Mouse (Mus musculus): ENCODE data around the gene Limd1. TPM values are rescaled to one million over a fixed set of nuclear protein-coding genes. Genes with fewer than 3 reads are reported as not detected.

Limd1 gene
- polyA plus RNA-seq, 1 experiment from 2014 or later, result 14.1 TPM

GRCm38 (mm10) chr9:123479876-123480252, 1.4 kb downstream of the Limd1 start:
- no peak for ATAC-seq (ENCODE audit: low FRiP score)
- H3K36me3 ChIP-seq (replicated peaks; ENCODE audit: control insufficient read depth, insufficient read depth), result no peaks in the 10 kb centered on the region
- peak overlapping the region; percentile 66 for H3K4me2 ChIP-seq (replicated peaks)
- DNase-seq (ENCODE audit: low spot score), result no peak
- WGBS, result 94% methylated on average over 8 of the region's 8 CpGs
- H3K9ac ChIP-seq, result no peak overlapping the region; the same call in 1 of the 2 replicates
- no peak overlapping the region for H3K27ac ChIP-seq
- no peaks in the 10 kb centered on the region for H3K27me3 ChIP-seq (ENCODE audit: control insufficient read depth, insufficient read depth, low read length)
- peak overlapping the region; percentile 55 for H3K4me3 ChIP-seq (replicated peaks; ENCODE audit: low read length)
- no peaks in the 10 kb centered on the region for H3K9me3 ChIP-seq (ENCODE audit: control insufficient read depth, low read length)
- H3K4me1 ChIP-seq (replicated peaks; ENCODE audit: control insufficient read depth, insufficient read depth, low read length), result peaks cover 17% of the 10 kb centered on the region

GRCm38 (mm10) chr9:123480253-123480921, 1.9 kb downstream of the Limd1 start:
- H3K4me3 ChIP-seq (replicated peaks; ENCODE audit: low read length), result no peak overlapping the region
- DNase-seq (ENCODE audit: low spot score), result no peak
- H3K27ac ChIP-seq, result no peak overlapping the region
- H3K4me2 ChIP-seq (replicated peaks), result peak overlapping the region; percentile 66
- H3K9ac ChIP-seq, result no peak overlapping the region
- H3K27me3 ChIP-seq (ENCODE audit: control insufficient read depth, insufficient read depth, low read length), result no peaks in the 10 kb centered on the region
- peaks cover 17% of the 10 kb centered on the region for H3K4me1 ChIP-seq (replicated peaks; ENCODE audit: control insufficient read depth, insufficient read depth, low read length)
- H3K9me3 ChIP-seq (ENCODE audit: control insufficient read depth, low read length), result no peaks in the 10 kb centered on the region
- WGBS, result 85% methylated on average over 18 of the region's 18 CpGs
- no peaks in the 10 kb centered on the region for H3K36me3 ChIP-seq (replicated peaks; ENCODE audit: control insufficient read depth, insufficient read depth)
- ATAC-seq (ENCODE audit: low FRiP score), result no peak

- H3K4me1 ChIP-seq (replicated peaks; ENCODE audit: control insufficient read depth, insufficient read depth, low read length), result peaks cover 17% of the 10 kb centered on the region
- no peak for DNase-seq (ENCODE audit: low spot score)
- no peak overlapping the region for H3K4me3 ChIP-seq (replicated peaks; ENCODE audit: low read length)
- no peak for ATAC-seq (ENCODE audit: low FRiP score)
- H3K4me2 ChIP-seq (replicated peaks), result peak overlapping the region; percentile 66
- H3K36me3 ChIP-seq (replicated peaks; ENCODE audit: control insufficient read depth, insufficient read depth), result no peaks in the 10 kb centered on the region
- H3K9me3 ChIP-seq (ENCODE audit: control insufficient read depth, low read length), result no peaks in the 10 kb centered on the region
- H3K27ac ChIP-seq, result no peak overlapping the region
- 80% methylated on average over 7 of the region's 7 CpGs for WGBS
- no peaks in the 10 kb centered on the region for H3K27me3 ChIP-seq (ENCODE audit: control insufficient read depth, insufficient read depth, low read length)
- H3K9ac ChIP-seq, result no peak overlapping the region
Measured at GRCm38 (mm10) chr9:123481136-123481535, 2.6 kb downstream of the Limd1 start.

GRCm38 (mm10) chr9:123483598-123483997, 5.1 kb downstream of the Limd1 start:
- H3K4me1 ChIP-seq (replicated peaks; ENCODE audit: control insufficient read depth, insufficient read depth, low read length), result peaks cover 16% of the 10 kb centered on the region
- no peak overlapping the region for H3K4me2 ChIP-seq (replicated peaks)
- ATAC-seq (ENCODE audit: low FRiP score) (no peak), DNase-seq (ENCODE audit: low spot score) (no peak)
- H3K4me3 ChIP-seq (replicated peaks; ENCODE audit: low read length), result no peak overlapping the region
- no peaks in the 10 kb centered on the region for H3K9me3 ChIP-seq (ENCODE audit: control insufficient read depth, low read length)
- H3K9ac ChIP-seq, result no peak overlapping the region
- WGBS, result 100% methylated on average over 1 of the region's 1 CpGs
- H3K36me3 ChIP-seq (replicated peaks; ENCODE audit: control insufficient read depth, insufficient read depth), result no peaks in the 10 kb centered on the region
- no peak overlapping the region for H3K27ac ChIP-seq
- H3K27me3 ChIP-seq (ENCODE audit: control insufficient read depth, insufficient read depth, low read length), result no peaks in the 10 kb centered on the region

GRCm38 (mm10) chr9:123484830-123485229, 6.3 kb downstream of the Limd1 start:
- no peaks in the 10 kb centered on the region for H3K27me3 ChIP-seq (ENCODE audit: control insufficient read depth, insufficient read depth, low read length)
- no peak overlapping the region for H3K4me2 ChIP-seq (replicated peaks)
- no peaks in the 10 kb centered on the region for H3K36me3 ChIP-seq (replicated peaks; ENCODE audit: control insufficient read depth, insufficient read depth)
- WGBS, result 96% methylated on average over 3 of the region's 3 CpGs
- H3K27ac ChIP-seq, result no peak overlapping the region
- DNase-seq (ENCODE audit: low spot score) (no peak), ATAC-seq (ENCODE audit: low FRiP score) (no peak)
- peaks cover 8% of the 10 kb centered on the region for H3K4me1 ChIP-seq (replicated peaks; ENCODE audit: control insufficient read depth, insufficient read depth, low read length)
- no peak overlapping the region for H3K9ac ChIP-seq
- no peaks in the 10 kb centered on the region for H3K9me3 ChIP-seq (ENCODE audit: control insufficient read depth, low read length)
- no peak overlapping the region for H3K4me3 ChIP-seq (replicated peaks; ENCODE audit: low read length)

GRCm38 (mm10) chr9:123485561-123485960, 7.1 kb downstream of the Limd1 start:
- no peaks in the 10 kb centered on the region for H3K27me3 ChIP-seq (ENCODE audit: control insufficient read depth, insufficient read depth, low read length)
- H3K4me1 ChIP-seq (replicated peaks; ENCODE audit: control insufficient read depth, insufficient read depth, low read length), result peaks cover 8% of the 10 kb centered on the region
- no peak for DNase-seq (ENCODE audit: low spot score)
- no peaks in the 10 kb centered on the region for H3K36me3 ChIP-seq (replicated peaks; ENCODE audit: control insufficient read depth, insufficient read depth)
- H3K4me2 ChIP-seq (replicated peaks), result no peak overlapping the region
- 89% methylated on average over 4 of the region's 4 CpGs for WGBS
- H3K27ac ChIP-seq, result no peak overlapping the region
- no peaks in the 10 kb centered on the region for H3K9me3 ChIP-seq (ENCODE audit: control insufficient read depth, low read length)
- ATAC-seq (ENCODE audit: low FRiP score), result no peak
- no peak overlapping the region for H3K9ac ChIP-seq
- no peak overlapping the region for H3K4me3 ChIP-seq (replicated peaks; ENCODE audit: low read length)

- no peaks in the 10 kb centered on the region for H3K9me3 ChIP-seq (ENCODE audit: control insufficient read depth, low read length)
- no peak for ATAC-seq (ENCODE audit: low FRiP score)
- 76% methylated on average over 3 of the region's 3 CpGs for WGBS
- peaks cover 8% of the 10 kb centered on the region; the same call in 1 of the 2 replicates for H3K4me1 ChIP-seq (replicated peaks; ENCODE audit: control insufficient read depth, insufficient read depth, low read length)
- no peak overlapping the region for H3K9ac ChIP-seq
- no peaks in the 10 kb centered on the region for H3K27me3 ChIP-seq (ENCODE audit: control insufficient read depth, insufficient read depth, low read length)
- no peak overlapping the region for H3K27ac ChIP-seq
- no peaks in the 10 kb centered on the region for H3K36me3 ChIP-seq (replicated peaks; ENCODE audit: control insufficient read depth, insufficient read depth)
- no peak overlapping the region for H3K4me2 ChIP-seq (replicated peaks)
- no peak overlapping the region for H3K4me3 ChIP-seq (replicated peaks; ENCODE audit: low read length)
- DNase-seq (ENCODE audit: low spot score), result no peak
Measured at GRCm38 (mm10) chr9:123486635-123487034, 8.1 kb downstream of the Limd1 start.

- H3K4me2 ChIP-seq (replicated peaks), result no peak overlapping the region
- H3K36me3 ChIP-seq (replicated peaks; ENCODE audit: control insufficient read depth, insufficient read depth), result no peaks in the 10 kb centered on the region
- H3K27me3 ChIP-seq (ENCODE audit: control insufficient read depth, insufficient read depth, low read length), result no peaks in the 10 kb centered on the region
- H3K9me3 ChIP-seq (ENCODE audit: control insufficient read depth, low read length), result no peaks in the 10 kb centered on the region
- ATAC-seq (ENCODE audit: low FRiP score) (no peak), DNase-seq (ENCODE audit: low spot score) (no peak)
- H3K4me1 ChIP-seq (replicated peaks; ENCODE audit: control insufficient read depth, insufficient read depth, low read length), result 0 out of 2 replicates have a peak, but pooled peaks cover 4% of the 10 kb centered on the region
- 93% methylated on average over 2 of the region's 2 CpGs for WGBS
- no peak overlapping the region for H3K4me3 ChIP-seq (replicated peaks; ENCODE audit: low read length)
- H3K9ac ChIP-seq, result no peak overlapping the region
- no peak overlapping the region for H3K27ac ChIP-seq
Measured at GRCm38 (mm10) chr9:123489073-123489472, 10.6 kb downstream of the Limd1 start.

GRCm38 (mm10) chr9:123489727-123490343, 11.3 kb downstream of the Limd1 start:
- H3K27ac ChIP-seq, result no peak overlapping the region
- no peak overlapping the region for H3K4me2 ChIP-seq (replicated peaks)
- no peak overlapping the region for H3K9ac ChIP-seq
- no peaks in the 10 kb centered on the region for H3K27me3 ChIP-seq (ENCODE audit: control insufficient read depth, insufficient read depth, low read length)
- 81% methylated on average over 9 of the region's 9 CpGs for WGBS
- no peak for ATAC-seq (ENCODE audit: low FRiP score)
- no peak for DNase-seq (ENCODE audit: low spot score)
- H3K4me1 ChIP-seq (replicated peaks; ENCODE audit: control insufficient read depth, insufficient read depth, low read length), result 0 out of 2 replicates have a peak, but pooled peaks cover 3% of the 10 kb centered on the region
- no peaks in the 10 kb centered on the region for H3K36me3 ChIP-seq (replicated peaks; ENCODE audit: control insufficient read depth, insufficient read depth)
- H3K4me3 ChIP-seq (replicated peaks; ENCODE audit: low read length), result no peak overlapping the region
- no peaks in the 10 kb centered on the region for H3K9me3 ChIP-seq (ENCODE audit: control insufficient read depth, low read length)

All from hindbrain, embryonic 14.5 days (tissue).